Mouse (Mus musculus) testis, adult 2 months (tissue): ENCODE results near the gene Camta1. TPM values are rescaled to one million over a fixed set of nuclear protein-coding genes. Genes with fewer than 3 reads are reported as not detected.

Experiments
- H3K27ac ChIP-seq: fragments of 200-500 bp; 2 replicates; pipeline ENCODE4 v1.5.1; 2012; ENCODE audit warnings: low read depth, low read length; ENCODE audit not compliant: control insufficient read depth, insufficient read depth
- H3K27me3 ChIP-seq: fragments of 200-500 bp; 2 replicates; pipeline ENCODE4 v1.6.1; 2012; ENCODE audit warnings: mild to moderate bottlenecking, low read length, moderate library complexity; ENCODE audit not compliant: control insufficient read depth, insufficient read depth
- H3K36me3 ChIP-seq: fragments of 200-500 bp; 2 replicates; pipeline ENCODE4 v1.6.1; 2012; ENCODE audit warnings: mild to moderate bottlenecking, low read length; ENCODE audit not compliant: control insufficient read depth, insufficient read depth
- H3K4me1 ChIP-seq: fragments of 200-500 bp; 2 replicates; pipeline ENCODE4 v1.6.1; 2012; ENCODE audit warnings: low read length; ENCODE audit not compliant: control insufficient read depth, insufficient read depth
- H3K4me3 ChIP-seq: fragments of 200-500 bp; 2 replicates; pipeline ENCODE4 v1.5.1; 2012; ENCODE audit warnings: low read depth, mild to moderate bottlenecking, low read length, moderate library complexity, mixed read lengths; ENCODE audit not compliant: control insufficient read depth
- CTCF ChIP-seq: fragments of 200-500 bp; IDR thresholded peaks from 2 replicates; pipeline ENCODE4 v1.5.1; 2012; ENCODE audit warnings: low read depth, mild to moderate bottlenecking, inconsistent platforms, low read length, moderate library complexity; ENCODE audit not compliant: control insufficient read depth, insufficient read depth, insufficient replicate concordance
- POLR2A ChIP-seq: fragments of 200-500 bp; IDR thresholded peaks from 2 replicates; pipeline ENCODE4 v1.6.1; 2012; ENCODE audit warnings: low read depth, mild to moderate bottlenecking, inconsistent platforms, low read length, moderate library complexity; ENCODE audit not compliant: control insufficient read depth
- polyA plus RNA-seq: library from polyadenylated mRNA; depleted of rRNA; stranded (reverse); fragments of >200 nt; gene quantifications from 2 replicates; pipeline ENCODE4 v1.2.3, GENCODE M21; 2012

Camta1 gene
- polyA plus RNA-seq, 1 experiment = 15.4 TPM

- Histone ChIP-seq H3K4me3 (no peak overlapping the region), H3K27ac (no peak overlapping the region)
- TF ChIP-seq POLR2A = no peak
- no peak for TF ChIP-seq CTCF
Observed at GRCm38 (mm10) chr4:151408246-151408645, 453.4 kb downstream of the Camta1 start.

GRCm38 (mm10) chr4:151407129-151407528 lies 454.5 kb downstream of the Camta1 start:
- no peak for TF ChIP-seq POLR2A
- no peak for TF ChIP-seq CTCF
- peaks cover 21% of the 10 kb centered on the region for H3K4me1 ChIP-seq
- no peaks in the 10 kb centered on the region for H3K36me3 ChIP-seq
- H3K27ac ChIP-seq = no peak overlapping the region
- H3K27me3 ChIP-seq = no peaks in the 10 kb centered on the region
- no peak overlapping the region for H3K4me3 ChIP-seq

More at GRCm38 (mm10) chr4:151408246-151408645, 453.4 kb downstream of the Camta1 start:
- H3K36me3 ChIP-seq = no peaks in the 10 kb centered on the region
- peaks cover 23% of the 10 kb centered on the region for H3K4me1 ChIP-seq
- H3K27me3 ChIP-seq = no peaks in the 10 kb centered on the region

- Histone ChIP-seq H3K27me3 (no peaks in the 10 kb centered on the region), H3K36me3 (no peaks in the 10 kb centered on the region), H3K27ac (no peak overlapping the region), H3K4me1 (peaks cover 14% of the 10 kb centered on the region), H3K4me3 (peak overlapping the region; percentile 76)
- TF ChIP-seq POLR2A = no peak; the same call in 1 of the 2 replicates
- TF ChIP-seq CTCF = no peak
Observed at GRCm38 (mm10) chr4:151404581-151405256, 457.0 kb downstream of the Camta1 start.

- Histone ChIP-seq H3K27ac (no peak overlapping the region), H3K36me3 (no peaks in the 10 kb centered on the region), H3K4me1 (peaks cover 14% of the 10 kb centered on the region), H3K4me3 (no peak overlapping the region), H3K27me3 (no peaks in the 10 kb centered on the region)
- TF ChIP-seq CTCF (no peak), POLR2A (no peak)
Observed at GRCm38 (mm10) chr4:151401685-151402397, 459.8 kb downstream of the Camta1 start.

GRCm38 (mm10) chr4:151396536-151396935 lies 465.1 kb downstream of the Camta1 start:
- H3K4me1 ChIP-seq = no peaks in the 10 kb centered on the region
- H3K27ac ChIP-seq = no peak overlapping the region
- no peaks in the 10 kb centered on the region for H3K27me3 ChIP-seq
- H3K4me3 ChIP-seq = no peak overlapping the region
- no peak for TF ChIP-seq POLR2A
- TF ChIP-seq CTCF = no peak
- H3K36me3 ChIP-seq = no peaks in the 10 kb centered on the region

GRCm38 (mm10) chr4:151389345-151389744 lies 472.3 kb downstream of the Camta1 start:
- Histone ChIP-seq H3K27ac (no peak overlapping the region), H3K27me3 (no peaks in the 10 kb centered on the region), H3K4me1 (peaks cover 11% of the 10 kb centered on the region), H3K36me3 (no peaks in the 10 kb centered on the region), H3K4me3 (no peak overlapping the region)
- no peak for TF ChIP-seq POLR2A
- no peak for TF ChIP-seq CTCF

GRCm38 (mm10) chr4:151386701-151387451 lies 474.8 kb downstream of the Camta1 start:
- Histone ChIP-seq H3K4me1 (peaks cover 11% of the 10 kb centered on the region), H3K27ac (no peak overlapping the region), H3K27me3 (no peaks in the 10 kb centered on the region), H3K4me3 (peak overlapping the region; percentile 76), H3K36me3 (no peaks in the 10 kb centered on the region)
- TF ChIP-seq POLR2A (no peak), CTCF (no peak)
